Comparison of ENCODE assay signal across 8 mouse cellular contexts in genomic region chr7:118532519-118533177, GRCm38 (mm10). TPM values are rescaled to one million over a fixed set of nuclear protein-coding genes. Genes with fewer than 3 reads are reported as not detected.
A peak's percentile ranks its signal among the peaks of the same experiment; 100 is the strongest.
DNase-seq lines count a peak whose midpoint lies in the region; ATAC-seq lines count a peak whose summit lies in the region.

No protein-coding gene starts in this region.

- H3K27ac ChIP-seq in hindbrain, embryonic 15.5 days (replicated peaks) = peak overlapping the region; percentile 94

- peak; percentile 93 to 95 for DNase-seq in cerebellum, postnatal 4 days (ENCODE audit: low spot score in 2 of 2)
- peak; percentile 98 for DNase-seq in frontal cortex, postnatal 36 days (ENCODE audit: low spot score in 2 of 2)
- DNase-seq in layer of hippocampus, postnatal 36 days = peak; percentile 96
- peak; percentile 97 for DNase-seq in lung, postnatal 25 days (ENCODE audit: low spot score)
- peak; percentile 98 for DNase-seq in retina, postnatal 1 day
- DNase-seq in urinary bladder, postnatal 10 days (ENCODE audit: low spot score) = peak; percentile 89

- H3K9me3 ChIP-seq in hindbrain, embryonic 15.5 days = no peaks in the 10 kb centered on the region

- no peaks in the 10 kb centered on the region for H3K27me3 ChIP-seq in hindbrain, embryonic 15.5 days

- peak overlapping the region; percentile 54 for H3K9ac ChIP-seq in hindbrain, embryonic 15.5 days

- H3K4me3 ChIP-seq in hindbrain, embryonic 15.5 days = peak overlapping the region; percentile 50

- peak; percentile 87 for ATAC-seq in activated CD4-positive, CD25-positive, alpha-beta regulatory T cell, adult 4 months
- peak; percentile 97 for ATAC-seq in hindbrain, embryonic 15.5 days (ENCODE audit: low FRiP score, low read depth)

- H3K4me1 ChIP-seq in hindbrain, embryonic 15.5 days (replicated peaks) = peaks cover 13% of the 10 kb centered on the region

- WGBS in hindbrain, embryonic 15.5 days = under 1% methylated on average over 36 of the region's 36 CpGs

- peak overlapping the region; percentile 69 for H3K4me2 ChIP-seq in hindbrain, embryonic 15.5 days

- no peaks in the 10 kb centered on the region for H3K36me3 ChIP-seq in hindbrain, embryonic 15.5 days

RNA-seq across cellular contexts. Expression of gene Coq7, which starts 0.5 kb away (rescaled TPM):
- polyA plus RNA-seq in activated CD4-positive, CD25-positive, alpha-beta regulatory T cell, adult 4 months (2017; shearing (Covaris generic)) = 10 to 100 TPM; 13.4 to 15.6 TPM
- 100 and 101 TPM in 2 replicates for polyA plus RNA-seq in hindbrain, embryonic 15.5 days (2015; fragmentation: Nextera tagmentation; extraction: Ambion mirVana)
- 10 to 100 TPM; 32.5 to 32.9 TPM for total RNA-seq in layer of hippocampus, postnatal 36 days (2021)

RNA-seq across cellular contexts. Expression of gene Itpripl2, which starts 40.9 kb away (rescaled TPM):
- under 1 TPM; 0.25 to 0.32 TPM for polyA plus RNA-seq in activated CD4-positive, CD25-positive, alpha-beta regulatory T cell, adult 4 months (2017; shearing (Covaris generic))
- polyA plus RNA-seq in hindbrain, embryonic 15.5 days (2015; fragmentation: Nextera tagmentation; extraction: Ambion mirVana) = 0.87 and 1.0 TPM in 2 replicates
- total RNA-seq in layer of hippocampus, postnatal 36 days (2021) = 1 to 10 TPM; 3.2 to 3.6 TPM

RNA-seq across cellular contexts. Expression of gene Tmc7, which starts 51.9 kb away (rescaled TPM):
- not detected for polyA plus RNA-seq in activated CD4-positive, CD25-positive, alpha-beta regulatory T cell, adult 4 months (2017; shearing (Covaris generic))
- 6.7 and 6.9 TPM in 2 replicates for polyA plus RNA-seq in hindbrain, embryonic 15.5 days (2015; fragmentation: Nextera tagmentation; extraction: Ambion mirVana)
- total RNA-seq in layer of hippocampus, postnatal 36 days (2021) = 10 to 100 TPM; 16.2 to 17.6 TPM

Comparison
In these comparisons a context has a peak if more than half of its experiments do, and no peak if none do; other contexts are left out.
1. Peak in every context shown above with its lines: DNase-seq, ATAC-seq, H3K4me3 ChIP-seq and H3K27ac ChIP-seq.